Mouse (Mus musculus) adrenal gland (tissue): ENCODE measurements around the gene Angptl4.
"Not testable (repeated sequence)": the region's sequence is repeated elsewhere in the genome, so short reads cannot be mapped to it uniquely, and the experiment has no call there.

ENCODE experiments used
- intact Hi-C: fragments of 180-260 bp; cut with DNase I; formaldehyde crosslinking; loops from one replicate; pipeline ENCODE4 v1.15.1; 2025
- long read RNA-seq, 2 experiments: library from polyadenylated mRNA; unstranded; transcript quantifications; one replicate each; pipeline ENCODE4 v2.0.0; 2020; ENCODE audit warnings: borderline replicate concordance in 1 of 2; ENCODE audit not compliant: insufficient replicate concordance in 1 of 2

The Angptl4 gene
- long read RNA-seq, experiment 1, transcript Angptl4-201 (7 exons, 3,308 nt) = major isoform, 25 of 30 reads
- long read RNA-seq, experiment 1, partial matches to known transcripts = 5 of 30 reads
- long read RNA-seq, experiment 1, other reads (novel, unspliced or antisense) = 0 of 30 reads
- long read RNA-seq, experiment 2, transcript Angptl4-201 (7 exons, 3,308 nt) = major isoform, 70 of 78 reads
- long read RNA-seq, experiment 2, partial matches to known transcripts = 6 of 78 reads
- long read RNA-seq, experiment 2, other reads (novel, unspliced or antisense) = 2 of 78 reads

GRCm38 (mm10) chr17:33781124-33781977, at the start of gene Angptl4:
TSS of gene Angptl4 (minus strand) at chr17:33781830.
- intact Hi-C loops = no loop called here

DNA sequence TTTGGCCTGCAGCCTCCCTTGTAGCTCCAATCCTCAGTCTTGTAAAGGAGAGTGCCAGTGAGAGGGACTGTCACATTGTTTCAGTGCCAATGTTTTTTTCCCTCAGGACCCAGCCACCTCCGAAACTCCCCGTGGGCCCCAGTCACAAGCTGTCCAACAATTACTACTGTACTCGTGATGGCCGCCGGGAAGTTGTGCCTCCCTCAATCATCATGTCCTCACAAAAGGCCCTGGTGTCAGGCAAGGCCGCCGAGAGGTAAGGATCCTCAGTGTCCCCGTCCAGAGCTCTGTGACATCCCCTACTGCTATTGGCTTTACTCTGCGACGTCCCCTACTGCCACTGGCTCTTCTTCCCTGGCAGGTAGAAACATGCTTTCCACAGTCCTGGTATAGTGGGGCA, 47.9 kb upstream of the Angptl4 start:
- intact Hi-C loops = no loop called here

DNA sequence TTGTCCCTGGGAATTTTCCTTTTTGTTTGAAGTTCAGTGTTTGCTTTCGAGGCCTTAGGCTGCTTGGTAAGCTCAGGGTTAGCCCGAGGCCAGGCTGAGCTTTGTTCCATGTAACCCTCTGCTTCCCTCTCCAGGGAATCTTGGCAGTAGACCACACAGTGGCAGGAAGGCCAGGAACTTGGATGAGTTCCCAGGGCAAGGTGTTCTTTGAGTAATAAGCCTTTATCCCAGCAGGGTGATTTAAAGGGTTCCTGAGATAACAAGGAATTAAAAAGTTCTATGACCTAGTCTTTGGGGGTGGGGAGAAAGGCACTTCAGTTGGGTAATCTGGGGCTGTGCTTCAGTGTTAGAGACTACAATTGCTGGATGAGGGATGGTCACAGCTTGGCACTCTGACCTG, 47.3 kb upstream of the Angptl4 start:
- intact Hi-C loops = no loop called here

DNA sequence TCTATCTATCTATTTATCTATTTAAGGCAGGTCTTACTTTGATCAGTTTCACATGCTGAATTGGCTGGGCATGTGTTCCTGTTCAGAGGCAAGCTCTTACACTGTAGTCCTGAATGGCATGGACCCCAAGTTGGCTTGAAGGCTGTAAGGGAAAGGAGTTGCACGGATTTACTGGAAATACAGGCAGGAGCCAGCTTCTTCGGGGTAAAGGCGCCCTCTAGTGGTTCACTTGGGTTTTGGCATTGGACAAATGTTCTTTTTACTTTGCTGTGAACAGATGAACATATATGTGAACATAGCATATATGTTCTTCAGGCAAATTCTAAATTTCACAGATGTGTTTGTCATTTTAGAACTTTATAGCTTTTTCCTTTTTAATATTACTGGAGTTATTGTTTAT, 45.2 kb upstream of the Angptl4 start:
- intact Hi-C loops = no loop called here

DNA sequence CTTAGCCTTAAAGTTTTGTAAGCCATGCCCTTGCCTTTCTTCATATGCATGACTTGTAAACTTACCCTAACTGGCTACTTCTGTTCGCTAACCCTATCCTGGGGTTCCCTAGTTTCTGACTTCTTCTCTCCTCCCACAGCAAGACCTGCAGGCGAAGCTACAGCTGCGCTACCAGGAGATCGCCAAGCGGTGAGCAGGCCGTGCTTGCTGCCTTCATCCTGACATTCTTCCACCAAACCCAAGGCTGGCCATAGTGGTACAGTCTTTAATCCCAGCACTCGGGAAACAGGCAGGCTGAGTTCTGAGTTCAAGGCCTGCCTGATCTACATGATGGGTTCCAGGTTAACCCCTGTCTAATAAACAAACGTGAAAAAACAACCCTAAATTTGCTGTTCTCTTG, 43.8 kb upstream of the Angptl4 start:
- intact Hi-C loops = no loop called here

- intact Hi-C loops = not testable (repeated sequence)
Measured at GRCm38 (mm10) chr17:33824997-33825330, 43.3 kb upstream of the Angptl4 start.

DNA sequence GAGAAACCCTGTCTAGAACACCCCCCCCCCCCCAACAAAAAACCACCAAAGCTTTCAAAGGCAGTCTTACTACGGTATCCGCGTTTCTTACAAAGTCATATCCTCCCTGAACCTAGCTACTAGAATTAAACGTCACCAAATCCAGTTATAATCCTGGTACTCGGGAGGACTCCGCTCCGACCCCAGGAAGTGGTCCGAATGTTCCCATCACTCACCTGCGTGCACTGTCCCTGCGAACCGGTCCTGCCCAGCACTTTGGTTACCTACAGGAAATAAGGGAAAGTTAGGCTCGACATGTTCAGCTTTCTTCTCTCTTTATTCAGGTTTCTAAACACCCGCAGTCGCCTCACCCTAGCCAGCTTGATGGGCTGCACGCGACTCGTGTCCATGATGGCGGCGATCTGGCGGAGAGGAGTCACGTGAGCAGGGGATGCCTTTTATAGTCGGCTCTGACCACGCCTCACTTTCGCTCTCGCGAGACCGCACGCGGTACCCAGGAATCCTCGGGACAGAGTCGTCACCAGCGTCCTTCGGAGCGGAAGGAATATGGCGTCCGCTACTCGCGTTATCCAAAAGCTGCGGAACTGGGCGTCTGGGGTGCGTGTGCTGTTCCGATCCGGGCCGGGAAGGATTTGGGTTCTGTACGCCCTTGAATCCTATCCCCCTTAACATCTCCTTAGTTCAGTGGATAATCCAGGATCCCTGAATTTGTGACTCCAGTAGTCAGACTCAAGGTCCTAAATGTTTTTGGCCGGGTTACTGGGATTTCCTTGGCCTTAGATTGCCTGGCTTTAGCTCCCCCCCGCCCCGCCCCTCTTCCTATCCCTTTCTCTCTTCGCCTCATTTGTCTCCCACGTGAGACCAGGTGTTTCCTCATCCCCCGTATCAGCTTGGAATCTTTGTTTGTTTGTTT, 42.7 kb upstream of the Angptl4 start, which contains the start of the genes Rps28 and Ndufa7:
Gene Rps28 (minus strand): TSS at position 479 of the 913 bp plus-strand sequence.
Gene Ndufa7 (plus strand): TSS at position 489 of the 913 bp plus-strand sequence.
- intact Hi-C loops = no loop called here

DNA sequence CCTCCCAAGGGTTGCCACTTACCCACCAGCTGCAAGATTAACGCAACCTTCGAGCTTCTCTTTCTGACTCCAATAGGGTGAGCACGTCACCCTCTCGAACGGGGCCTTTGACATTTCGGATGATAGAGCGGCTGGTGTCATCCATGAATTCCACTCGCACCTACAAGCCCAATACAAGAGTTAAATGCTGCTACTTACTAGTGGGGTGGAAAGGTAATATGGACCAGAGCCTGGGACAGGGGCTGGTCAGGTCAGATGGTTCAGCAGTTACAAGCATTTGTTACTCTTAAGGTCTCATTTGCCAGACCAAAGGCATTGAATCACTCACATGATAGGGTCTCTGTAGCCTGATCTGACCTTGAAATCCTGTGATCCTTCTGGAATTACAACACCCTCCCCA, 41.5 kb upstream of the Angptl4 start:
- intact Hi-C loops = not testable (repeated sequence)

DNA sequence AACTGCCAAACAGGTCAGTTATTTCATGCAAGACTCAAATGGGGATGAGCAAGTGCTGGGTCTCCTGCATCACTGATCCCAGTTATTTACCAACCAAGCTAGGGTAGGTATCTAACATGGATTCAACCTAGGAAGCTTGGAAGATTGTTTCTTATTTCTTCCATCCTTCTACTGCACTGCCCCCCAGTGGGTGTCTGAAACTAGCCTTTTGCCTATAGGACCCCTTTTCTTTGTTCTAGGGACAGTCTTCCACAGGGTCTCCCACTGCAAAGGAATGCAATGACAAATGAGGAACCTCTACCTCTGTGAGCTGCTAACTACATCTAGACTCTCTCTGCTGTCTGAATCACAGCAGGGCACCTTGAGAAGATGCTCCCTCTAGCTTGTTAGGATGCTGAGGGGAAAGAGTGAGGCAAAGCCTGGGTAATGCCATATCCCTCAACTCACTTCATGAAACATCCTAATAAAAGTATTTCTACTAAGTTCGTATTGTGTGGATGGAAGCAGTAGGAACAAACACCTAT, 40.9 kb upstream of the Angptl4 start:
- intact Hi-C loops = no loop called here

GRCm38 (mm10) chr17:33817969-33818643, 36.5 kb upstream of the Angptl4 start:
- intact Hi-C loops = no loop called here

- intact Hi-C loops = no loop called here
Measured at GRCm38 (mm10) chr17:33817184-33817968, 35.7 kb upstream of the Angptl4 start.

GRCm38 (mm10) chr17:33816612-33817011, 35.0 kb upstream of the Angptl4 start:
- intact Hi-C loops = no loop called here

DNA sequence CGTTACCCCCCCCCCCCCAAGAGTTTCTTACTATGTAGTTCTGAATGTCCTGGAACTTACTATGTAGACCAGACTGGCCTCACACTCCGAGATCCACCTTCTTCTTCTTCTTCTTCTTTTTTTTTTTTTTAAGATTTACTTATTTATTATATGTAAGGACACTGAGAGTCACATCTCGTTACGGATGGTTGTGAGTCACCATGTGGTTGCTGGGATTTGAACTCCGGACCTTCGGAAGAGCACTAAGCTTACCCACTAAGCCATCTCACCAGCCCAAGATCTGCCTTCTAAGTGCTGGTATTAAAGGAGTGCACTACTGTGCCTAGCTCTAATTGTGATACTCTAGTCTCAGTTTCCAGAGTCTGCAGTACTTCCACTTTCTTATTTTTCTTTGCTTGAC, 33.8 kb upstream of the Angptl4 start:
- intact Hi-C loops = no loop called here

DNA sequence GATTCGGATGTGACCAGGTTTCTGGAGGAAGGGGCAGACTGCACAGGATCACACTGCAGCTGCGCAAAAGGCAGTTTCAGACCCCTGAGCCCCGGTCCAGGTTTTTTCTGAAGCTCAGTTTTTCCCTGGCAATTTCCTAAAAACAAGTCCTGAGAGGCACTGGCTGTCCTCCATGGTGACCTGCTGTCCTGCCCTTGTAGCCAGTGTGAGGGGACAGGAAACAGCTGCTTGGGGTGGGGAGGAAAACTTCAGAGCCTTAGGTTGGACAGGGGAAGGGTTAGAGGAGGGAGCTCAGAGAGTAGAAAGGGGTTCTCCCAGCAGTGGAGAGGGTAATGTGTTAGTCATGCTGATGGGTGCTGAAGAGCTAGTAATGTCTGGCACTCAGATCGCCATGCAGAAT, 31.4 kb upstream of the Angptl4 start:
- intact Hi-C loops = no loop called here

DNA sequence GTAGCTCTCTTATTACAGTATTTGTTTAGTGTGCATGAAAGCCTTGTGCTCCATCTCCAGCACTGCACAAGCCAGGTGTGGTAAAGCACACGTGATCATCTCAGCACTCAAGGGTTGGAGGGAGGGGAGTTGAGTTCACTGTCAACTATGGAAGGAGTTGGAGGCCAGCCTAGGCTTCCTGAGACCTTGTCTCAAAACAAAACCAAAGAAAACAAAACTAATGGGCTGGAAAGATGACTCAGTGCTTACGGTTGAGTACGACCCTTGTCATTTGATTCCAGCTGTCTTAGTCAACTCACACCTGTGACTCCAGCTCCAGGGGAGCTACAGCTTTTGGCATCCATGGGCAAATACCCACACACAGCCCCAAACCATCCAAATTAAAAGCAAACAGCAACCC, 30.8 kb upstream of the Angptl4 start:
- intact Hi-C loops = no loop called here

- intact Hi-C loops = no loop called here
Measured at GRCm38 (mm10) chr17:33811142-33811516, 29.5 kb upstream of the Angptl4 start.

DNA sequence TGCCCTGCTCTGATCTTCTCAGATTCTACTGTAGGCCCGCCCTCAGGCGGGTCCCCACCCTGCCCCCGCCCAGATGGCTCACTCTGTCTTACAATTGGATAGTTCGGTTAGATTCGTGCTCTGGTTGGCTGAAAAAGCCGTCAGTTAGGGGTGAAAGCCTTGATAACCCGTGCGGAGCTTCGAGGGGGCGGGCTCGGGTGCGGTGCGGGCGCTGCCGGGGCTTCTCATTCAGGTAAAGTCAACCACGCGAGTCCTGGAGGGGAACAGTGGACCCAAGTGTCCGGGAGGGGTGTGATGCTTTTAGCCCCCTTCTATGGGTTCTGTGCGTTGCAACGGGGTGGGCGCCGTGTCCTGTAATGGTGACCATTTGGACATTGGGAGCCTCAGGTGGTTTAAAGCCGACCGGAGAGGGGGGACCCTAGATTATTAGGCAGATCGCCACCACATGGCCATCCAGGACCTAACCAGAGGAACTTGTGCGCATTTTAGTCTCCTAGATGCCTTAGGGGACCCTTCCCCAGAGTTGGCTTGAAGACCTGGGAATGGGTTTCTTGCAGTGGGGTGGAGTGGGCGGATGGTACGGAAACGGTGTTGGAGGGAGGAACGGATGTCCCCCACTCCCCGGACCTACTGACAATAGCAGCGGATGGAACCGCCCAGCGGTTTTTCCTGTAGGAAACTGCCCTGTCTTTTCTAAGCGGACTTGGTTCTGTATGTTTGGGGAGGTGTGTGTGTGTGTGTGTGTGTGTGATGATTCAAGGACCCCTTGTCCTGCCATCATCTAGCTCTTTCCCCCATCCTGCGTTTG, 28.9 kb upstream of the Angptl4 start, which contains the start of gene Kank3:
Gene Kank3 (plus strand): TSS at position 186 of the 808 bp plus-strand sequence.
- intact Hi-C loops = no loop called here

- intact Hi-C loops = no loop called here
Measured at GRCm38 (mm10) chr17:33808192-33808591, 26.6 kb upstream of the Angptl4 start.
